9 mouse cellular contexts compared by ENCODE assay signal in genomic region chr11:118791391-118791790, GRCm38 (mm10).
A peak's percentile ranks its signal among the peaks of the same experiment; 100 is the strongest.
DNase-seq lines count a peak whose midpoint lies in the region; ATAC-seq and TF ChIP-seq lines count a peak whose summit lies in the region.
"Had no signal": no experiment of that assay in that cellular context is flagged by ENCODE, and none has a peak within 500 bp of the region (broad histone marks: within the 10 kb centered on the region; RNA-seq: fewer than 3 reads in every experiment).

No protein-coding gene starts in this region.

- TF ChIP-seq CTCF in layer of hippocampus, adult 2 months (conservative IDR thresholded peaks at IDR 0.05): no peak
- TF ChIP-seq CTCF in forebrain, postnatal 0 days (IDR thresholded peaks at IDR 0.05; ENCODE audit: low read depth): no peak
- TF ChIP-seq CTCF in midbrain, postnatal 0 days (IDR thresholded peaks at IDR 0.05): no peak

- no peaks in the 10 kb centered on the region for H3K9me3 ChIP-seq in forebrain, postnatal 0 days (ENCODE audit: low read length)
- no peaks in the 10 kb centered on the region for H3K9me3 ChIP-seq in heart, embryonic 15.5 days (replicated peaks)
- H3K9me3 ChIP-seq in midbrain, postnatal 0 days (ENCODE audit: low read length): no peaks in the 10 kb centered on the region

- no peaks in the 10 kb centered on the region for H3K27me3 ChIP-seq in forebrain, postnatal 0 days (ENCODE audit: insufficient read depth, low read length)
- H3K27me3 ChIP-seq in heart, embryonic 15.5 days: no peaks in the 10 kb centered on the region
- H3K27me3 ChIP-seq in midbrain, postnatal 0 days (ENCODE audit: insufficient read depth, low read length): no peaks in the 10 kb centered on the region

- DNase-seq in layer of hippocampus, adult 2 months (ENCODE audit: low spot score in 2 of 2): peak; percentile 47 to 59
- no peak for DNase-seq in layer of hippocampus, postnatal 36 days
- peak; percentile 51 for DNase-seq in forebrain, postnatal 0 days
- DNase-seq in midbrain, postnatal 0 days (ENCODE audit: low spot score): no peak
- no peak for DNase-seq in thymus, postnatal 10 days (ENCODE audit: low spot score in 2 of 2)
- no peak for DNase-seq in urinary bladder, postnatal 4 days (ENCODE audit: low spot score in 2 of 2)
- no peak for DNase-seq in adrenal gland, postnatal 25 days

- no peak overlapping the region for H3K9ac ChIP-seq in forebrain, postnatal 0 days
- H3K9ac ChIP-seq in heart, embryonic 15.5 days: no peak overlapping the region
- no peak overlapping the region for H3K9ac ChIP-seq in midbrain, postnatal 0 days (replicated peaks; ENCODE audit: low read length, poor library complexity, severe bottlenecking)
- H3K9ac ChIP-seq: liver, embryonic 14.5 days had no signal

- no peak overlapping the region for H3K4me2 ChIP-seq in forebrain, postnatal 0 days (ENCODE audit: low read depth)
- peak overlapping the region; percentile 25; the same call in 1 of the 2 replicates for H3K4me2 ChIP-seq in heart, embryonic 15.5 days
- no peak overlapping the region for H3K4me2 ChIP-seq in midbrain, postnatal 0 days (ENCODE audit: low read depth, low read length, poor library complexity, severe bottlenecking)

- H3K27ac ChIP-seq in layer of hippocampus, adult 2 months: peak overlapping the region; percentile 97
- H3K27ac ChIP-seq in forebrain, postnatal 0 days (ENCODE audit: low read depth, low read length): peak overlapping the region; percentile 96
- peak overlapping the region; percentile 69 for H3K27ac ChIP-seq in heart, embryonic 15.5 days
- peak overlapping the region; percentile 87 for H3K27ac ChIP-seq in midbrain, postnatal 0 days (ENCODE audit: low read depth, low read length)
- H3K27ac ChIP-seq: liver, embryonic 14.5 days had no signal

- H3K4me3 ChIP-seq in layer of hippocampus, adult 2 months: no peak overlapping the region
- no peak overlapping the region for H3K4me3 ChIP-seq in forebrain, postnatal 0 days (ENCODE audit: low read depth, low read length)
- no peak overlapping the region for H3K4me3 ChIP-seq in heart, embryonic 15.5 days
- H3K4me3 ChIP-seq in midbrain, postnatal 0 days (ENCODE audit: low read depth, low read length): no peak overlapping the region

- 55% methylated on average over 6 of the region's 6 CpGs for WGBS in forebrain, postnatal 0 days
- 36% methylated on average over 6 of the region's 6 CpGs for WGBS in heart, embryonic 15.5 days
- 56% methylated on average over 6 of the region's 6 CpGs for WGBS in midbrain, postnatal 0 days

- peaks cover 40% of the 10 kb centered on the region for H3K4me1 ChIP-seq in forebrain, postnatal 0 days (ENCODE audit: insufficient read depth)
- peaks cover 15% of the 10 kb centered on the region for H3K4me1 ChIP-seq in heart, embryonic 15.5 days (replicated peaks)
- H3K4me1 ChIP-seq in midbrain, postnatal 0 days (ENCODE audit: insufficient read depth, low read length): peaks cover 42% of the 10 kb centered on the region

- no peak for ATAC-seq in forebrain, postnatal 0 days
- 0 out of 2 replicates have a peak, but pooled peaks have one; percentile 47 for ATAC-seq in heart, embryonic 15.5 days (replicated peaks; ENCODE audit: insufficient number of reproducible peaks, insufficient read depth, low FRiP score, low read depth)
- no peak for ATAC-seq in midbrain, postnatal 0 days (ENCODE audit: low FRiP score)

- no peaks in the 10 kb centered on the region for H3K36me3 ChIP-seq in forebrain, postnatal 0 days (ENCODE audit: insufficient read depth)
- H3K36me3 ChIP-seq in heart, embryonic 15.5 days: no peaks in the 10 kb centered on the region
- H3K36me3 ChIP-seq in midbrain, postnatal 0 days (ENCODE audit: insufficient read depth, low read length): peaks cover 4% of the 10 kb centered on the region; the same call in 1 of the 2 replicates

Comparison
In these comparisons a context has a peak if more than half of its experiments do, and no peak if none do; other contexts are left out.
1. DNase-seq: peak in layer of hippocampus, adult 2 months (2 of 2) and forebrain, postnatal 0 days (single experiment); none in layer of hippocampus, postnatal 36 days (0 of 2), midbrain, postnatal 0 days (single experiment), thymus, postnatal 10 days (0 of 2), urinary bladder, postnatal 4 days (0 of 2) and adrenal gland, postnatal 25 days (single experiment).
2. Peak in every context shown above with its lines, with median percentiles within 50 percentile points of each other: H3K27ac ChIP-seq.